Mouse (Mus musculus) B cell, adult 67 days (primary cell): Measurements from ENCODE around the gene Dscaml1. TPM values are rescaled to one million over a fixed set of nuclear protein-coding genes. Genes with fewer than 3 reads are reported as not detected.

ENCODE experiments used
- total RNA-seq, 2 experiments: library from RNA; stranded (reverse); gene quantifications; 4 replicates each; pipeline ENCODE4 v1.2.4; 2023

The Dscaml1 gene
- not detected for total RNA-seq

DNA sequence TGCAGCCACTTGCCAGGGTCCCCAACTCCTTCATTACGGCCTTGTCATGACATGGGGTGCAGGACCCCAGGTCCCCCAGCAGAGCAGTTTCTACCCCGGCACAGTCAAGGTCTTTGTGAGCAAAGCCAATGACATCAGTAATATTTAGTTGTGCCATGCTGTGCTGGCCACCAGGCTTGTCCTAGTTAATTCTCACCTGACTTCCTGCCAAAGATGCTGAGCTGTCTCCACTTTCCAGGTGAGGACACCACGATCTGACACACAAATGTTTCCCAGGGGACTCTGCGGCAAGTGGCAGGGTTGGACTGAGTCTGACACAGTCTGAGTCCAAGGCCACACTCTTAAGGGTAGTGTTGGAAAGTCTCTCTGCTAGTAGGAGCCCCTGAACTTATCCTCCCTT, at the start of gene Dscaml1:
Dscaml1 (plus strand) TSS at position 173 of the 400 bp plus-strand sequence.

GRCm38 (mm10) chr9:45399434-45399833, 27.0 kb upstream of the Dscaml1 start, which contains the start of gene Fxyd2:
Gene Fxyd2 (plus strand): TSS chr9:45399669.

Other genes with a start within 250 kb of the Dscaml1 start
- gene BC049352, start 244.6 kb upstream of the Dscaml1 start, total RNA-seq: not detected
- not detected for gene Tmprss4, start 222.5 kb upstream of the Dscaml1 start, total RNA-seq
- 100 to 1,000 TPM; 161 to 178 TPM for gene Il10ra, start 157.5 kb upstream of the Dscaml1 start, total RNA-seq
- gene Tmprss13, start 107.5 kb upstream of the Dscaml1 start, total RNA-seq: under 1 TPM; 0.56 to 0.70 TPM
- not detected for gene Fxyd6, start 56.4 kb upstream of the Dscaml1 start, total RNA-seq
- not detected for gene Fxyd2, start 27.0 kb upstream of the Dscaml1 start, total RNA-seq